Mouse (Mus musculus) stomach, embryonic 14.5 days (tissue): ENCODE measurements around the gene Pold3. TPM values are rescaled to one million over a fixed set of nuclear protein-coding genes. Genes with fewer than 3 reads are reported as not detected.

Experiments used
- ATAC-seq: fragments of 200-750 bp; cut with Nextera tagmentation; 2 replicates; pipeline ENCODE4 v1.8.0; 2017; ENCODE audit warnings: low read depth, moderate TSS enrichment; ENCODE audit not compliant: insufficient number of reproducible peaks, insufficient read depth, low FRiP score
- H3K27ac ChIP-seq: fragments of 300-500 bp; sonication (generic); 2 replicates; pipeline ENCODE4 v1.5.1; 2014; ENCODE audit warnings: mild to moderate bottlenecking, low read length, moderate library complexity, mixed read lengths
- H3K27me3 ChIP-seq: fragments of 300-500 bp; sonication (generic); 2 replicates; pipeline ENCODE4 v1.6.1; 2014; ENCODE audit warnings: low read length, control low read depth, mixed read lengths; ENCODE audit not compliant: control insufficient read depth, insufficient read depth
- H3K36me3 ChIP-seq: fragments of 300-500 bp; sonication (generic); 2 replicates; pipeline ENCODE4 v1.6.1; 2014; ENCODE audit warnings: mild to moderate bottlenecking, control low read depth, low read length, moderate library complexity, mixed read lengths; ENCODE audit not compliant: control insufficient read depth, insufficient read depth
- H3K4me1 ChIP-seq: fragments of 300-500 bp; sonication (generic); 2 replicates; pipeline ENCODE4 v1.6.1; 2014; ENCODE audit warnings: low read length, control low read depth, mixed read lengths; ENCODE audit not compliant: control insufficient read depth, insufficient read depth
- H3K4me2 ChIP-seq: fragments of 300-500 bp; sonication (generic); replicated peaks from 2 replicates; pipeline ENCODE4 v1.6.1; 2014; ENCODE audit warnings: low read depth, low read length, control low read depth
- H3K4me3 ChIP-seq: fragments of 300-500 bp; sonication (generic); 2 replicates; pipeline ENCODE4 v1.5.1; 2014; ENCODE audit warnings: low read depth, low read length, control low read depth
- H3K9ac ChIP-seq: fragments of 300-500 bp; sonication (generic); replicated peaks from 2 replicates; pipeline ENCODE4 v1.6.1; 2014; ENCODE audit warnings: low read depth, mild to moderate bottlenecking, control low read depth, low read length, moderate library complexity, mixed read lengths
- H3K9me3 ChIP-seq: fragments of 300-500 bp; sonication (generic); 2 replicates; pipeline ENCODE4 v1.6.1; 2016; ENCODE audit warnings: low read depth, low read length, control low read depth; ENCODE audit not compliant: control insufficient read depth
- WGBS: fragments of 180-500 bp; shearing (Covaris S2); extraction: QIAGEN DNeasy Blood & Tissue Kit; methylation state at CpG from one replicate; pipeline ENCODE4 v1.1.7; 2014; 5-methylcytosine and 5-hydroxymethylcytosine counted together
- polyA plus RNA-seq: library from polyadenylated mRNA; unstranded; fragments of >200 nt; fragmentation: Nextera tagmentation; extraction: Ambion mirVana; gene quantifications from 2 replicates; pipeline ENCODE4 v1.2.1, GENCODE M21; 2014

Pold3 gene
- polyA plus RNA-seq, 1 experiment from 2014 or later: 75.2 TPM

- Histone ChIP-seq H3K4me1 (no peaks in the 10 kb centered on the region), H3K9me3 (no peaks in the 10 kb centered on the region)
- WGBS: 77% methylated on average over 11 of the region's 11 CpGs
These were observed 86.4 kb downstream of the Pold3 start for GRCm38 (mm10) chr7:100034815-100035463.

GRCm38 (mm10) chr7:100033672-100034071, 87.7 kb downstream of the Pold3 start:
- Histone ChIP-seq H3K9ac (no peak overlapping the region), H3K36me3 (no peaks in the 10 kb centered on the region), H3K4me1 (no peaks in the 10 kb centered on the region), H3K9me3 (no peaks in the 10 kb centered on the region), H3K4me2 (no peak overlapping the region), H3K27me3 (no peaks in the 10 kb centered on the region), H3K27ac (no peak overlapping the region), H3K4me3 (no peak overlapping the region)
- WGBS: 51% methylated on average over 5 of the region's 5 CpGs
- ATAC-seq: no peak

More at GRCm38 (mm10) chr7:100034815-100035463, 86.4 kb downstream of the Pold3 start:
- Histone ChIP-seq H3K9ac (no peak overlapping the region), H3K4me2 (no peak overlapping the region), H3K27me3 (no peaks in the 10 kb centered on the region), H3K4me3 (no peak overlapping the region), H3K27ac (no peak overlapping the region), H3K36me3 (no peaks in the 10 kb centered on the region)
- ATAC-seq: no peak

Other genes with a start within 250 kb of the Pold3 start
- 8.9 and 9.9 TPM in 2 replicates for gene Rnf169, start 141.1 kb downstream of the Pold3 start, polyA plus RNA-seq
- gene Chrdl2, start 115.4 kb downstream of the Pold3 start, polyA plus RNA-seq: 1.0 and 1.4 TPM in 2 replicates
- gene Lipt2, start 37.7 kb upstream of the Pold3 start, polyA plus RNA-seq: 23.6 and 25.7 TPM in 2 replicates
- gene Kcne3, start 54.9 kb upstream of the Pold3 start, polyA plus RNA-seq: 19.6 and 23.0 TPM in 2 replicates
- gene Pgm2l1, start 105.8 kb upstream of the Pold3 start, polyA plus RNA-seq: 4.3 and 4.6 TPM in 2 replicates
- 8.7 and 10.0 TPM in 2 replicates for gene P4ha3, start 164.0 kb upstream of the Pold3 start, polyA plus RNA-seq